Mouse (Mus musculus) T-helper 17 cell (primary cell): ENCODE data around the gene Lama2.

Experiments used
- in situ Hi-C, 2 experiments: fragments of 300-600 bp; cut with MboI, MseI; formaldehyde crosslinking; loops; 1 replicate in 1 of 2; 2 replicates in 1 of 2; pipeline ENCODE4 v1.15.1; 2025; ENCODE audit warnings: high pct_unique_total_duplicates in 2 of 2

The Lama2 gene

DNA sequence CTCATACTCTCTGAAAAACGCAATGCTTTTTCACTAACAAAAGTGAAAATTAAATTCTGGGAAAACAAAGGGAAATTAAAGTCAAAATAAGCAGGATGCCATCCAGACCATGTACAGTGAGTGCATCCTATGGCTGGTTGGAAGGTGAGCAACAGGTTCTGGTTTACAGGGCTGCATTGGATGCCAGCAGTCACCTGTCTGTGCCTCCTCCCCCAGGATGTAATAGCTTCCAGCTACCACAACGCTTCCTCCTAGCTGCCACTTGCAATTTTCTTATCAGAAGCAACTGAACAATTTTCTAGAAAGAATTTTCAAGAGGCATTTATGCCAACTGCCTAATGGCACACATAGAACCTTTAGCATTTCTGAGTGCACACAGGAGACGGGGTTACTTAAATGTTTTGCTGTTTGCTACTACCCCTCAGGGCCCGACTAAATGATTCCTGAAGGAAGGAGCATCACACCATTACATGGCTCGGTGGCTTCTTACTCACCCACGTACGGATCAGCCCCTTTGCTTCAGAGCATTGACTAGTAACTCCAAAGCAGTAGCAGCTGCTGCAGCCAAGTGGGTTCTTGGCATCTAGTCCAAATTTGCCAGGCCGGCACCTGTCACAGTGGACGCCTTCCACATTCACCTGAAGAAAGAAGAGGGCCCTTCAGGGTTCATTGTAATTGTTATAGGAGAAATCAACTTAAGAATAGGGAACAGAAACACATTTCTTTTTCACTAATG lies 430.8 kb downstream of the Lama2 start:
- in situ Hi-C loops, result no loop called here

GRCm38 (mm10) chr10:27184185-27184584 lies 435.4 kb downstream of the Lama2 start:
- in situ Hi-C loops, result no loop called here

DNA sequence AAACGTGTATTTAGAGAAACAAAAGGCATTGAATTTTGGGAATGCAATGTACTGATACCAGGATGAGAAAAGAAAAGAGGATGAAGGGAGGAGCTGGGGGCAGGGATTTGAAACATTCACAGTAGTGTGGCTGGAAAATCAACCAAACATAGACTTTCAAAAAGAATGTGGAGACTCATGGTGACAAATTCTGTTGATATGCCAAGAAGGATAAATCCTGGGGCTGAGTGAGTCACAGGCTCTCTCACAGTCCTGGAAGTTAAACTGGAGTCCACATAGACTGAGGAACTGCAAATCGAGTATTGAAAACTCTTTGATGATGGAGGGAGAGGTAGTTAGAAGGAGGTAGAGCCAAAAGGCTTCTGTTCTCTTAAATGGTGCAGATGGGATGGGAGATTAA lies 445.3 kb downstream of the Lama2 start:
- in situ Hi-C loops, result no loop called here

DNA sequence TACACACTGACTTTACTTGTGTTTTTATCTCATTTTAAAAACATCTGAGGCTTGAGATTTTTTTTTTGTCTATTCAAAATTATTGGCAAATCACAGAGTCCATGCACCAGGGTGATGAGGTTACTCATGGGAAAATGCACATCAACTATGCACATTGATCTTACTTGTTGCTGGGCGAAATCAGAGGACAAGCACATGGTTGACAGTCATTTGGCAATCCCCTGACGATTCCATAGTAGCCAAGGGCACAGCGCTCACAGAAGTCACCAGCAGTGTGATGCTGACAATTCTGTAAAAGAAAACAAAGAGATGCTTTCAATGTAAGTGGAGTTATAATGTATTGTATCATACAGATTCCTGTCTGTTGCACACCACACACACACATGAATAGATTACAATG lies 454.8 kb downstream of the Lama2 start:
- in situ Hi-C loops, result loop anchor here in 1 of 2 experiments (10.0 kb wide), 1 partner anchor 1790 kb away; no protein-coding TSS in a partner anchor

DNA sequence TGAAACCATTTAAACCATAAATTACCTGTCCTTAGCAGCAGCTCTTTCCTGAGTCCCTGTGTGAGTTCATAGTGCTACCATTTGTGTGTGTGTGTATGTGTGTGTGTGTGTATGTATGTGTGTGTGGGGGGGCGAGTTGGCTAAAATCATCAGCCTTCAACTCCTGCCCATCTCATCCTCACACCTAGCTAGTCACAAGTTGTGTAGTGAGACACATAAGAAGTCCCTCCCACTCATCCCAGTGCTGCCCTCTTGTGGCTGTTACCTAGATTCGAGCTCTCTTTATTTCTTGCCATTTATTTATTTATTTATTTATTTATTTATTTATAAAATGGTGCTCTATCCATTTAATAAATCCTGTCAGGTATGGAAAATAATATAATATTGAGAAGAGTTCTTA lies 457.2 kb downstream of the Lama2 start:
- in situ Hi-C loops, result loop anchor here in 1 of 2 experiments (10.0 kb wide), 1 partner anchor 1792 kb away; no protein-coding TSS in a partner anchor

- in situ Hi-C loops, result loop anchor here in 1 of 2 experiments (10.0 kb wide), 1 partner anchor 1405 kb away; no protein-coding TSS in a partner anchor
These were observed 469.3 kb downstream of the Lama2 start for GRCm38 (mm10) chr10:27150220-27150619.

- in situ Hi-C loops, result no loop called here
These were observed 479.1 kb downstream of the Lama2 start for GRCm38 (mm10) chr10:27140422-27140821.

DNA sequence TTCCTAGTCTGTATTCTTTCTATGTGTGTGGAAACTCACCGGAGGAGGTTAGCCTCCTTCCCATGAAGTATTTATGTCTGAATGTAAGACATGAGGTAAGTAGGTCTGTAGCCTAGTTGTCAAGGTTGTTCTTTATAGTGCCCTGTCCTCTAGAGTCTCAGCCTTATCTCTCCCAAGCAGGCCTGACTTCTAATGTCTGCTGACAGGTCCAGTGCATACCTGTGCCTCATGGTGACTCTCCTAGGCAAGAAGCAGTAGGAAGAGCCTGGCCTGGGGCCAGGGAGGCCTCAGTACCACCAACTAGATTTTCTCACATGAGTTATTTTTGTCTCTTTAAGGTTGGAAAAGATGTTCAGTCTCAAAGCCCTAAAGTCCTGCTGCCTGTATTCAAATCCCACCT lies 483.8 kb downstream of the Lama2 start:
- in situ Hi-C loops, result no loop called here

- in situ Hi-C loops, result no loop called here
These were observed 486.4 kb downstream of the Lama2 start for GRCm38 (mm10) chr10:27133135-27133534.

- in situ Hi-C loops, result no loop called here
These were observed 492.1 kb downstream of the Lama2 start for GRCm38 (mm10) chr10:27127454-27127853.

DNA sequence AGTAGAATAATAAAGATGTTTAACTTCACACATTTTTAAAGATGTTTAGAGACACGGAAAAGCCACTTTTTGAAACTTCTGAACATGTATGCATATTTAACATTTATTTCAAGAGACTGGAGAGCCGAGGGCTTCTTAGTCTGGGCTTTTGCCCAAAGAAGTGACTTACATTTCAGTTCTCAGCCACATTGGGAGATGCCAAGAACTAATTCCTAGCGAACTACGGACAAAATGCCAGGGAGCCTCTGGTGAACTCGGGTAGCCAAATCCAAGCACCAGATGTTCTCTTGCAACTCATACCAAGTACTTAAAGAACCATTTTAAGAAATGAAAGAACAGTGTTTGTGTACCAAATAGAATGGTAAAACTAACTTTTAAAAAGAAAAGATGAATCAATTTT lies 495.8 kb downstream of the Lama2 start:
- in situ Hi-C loops, result no loop called here

GRCm38 (mm10) chr10:27117815-27118214 lies 501.7 kb downstream of the Lama2 start:
- in situ Hi-C loops, result no loop called here

DNA sequence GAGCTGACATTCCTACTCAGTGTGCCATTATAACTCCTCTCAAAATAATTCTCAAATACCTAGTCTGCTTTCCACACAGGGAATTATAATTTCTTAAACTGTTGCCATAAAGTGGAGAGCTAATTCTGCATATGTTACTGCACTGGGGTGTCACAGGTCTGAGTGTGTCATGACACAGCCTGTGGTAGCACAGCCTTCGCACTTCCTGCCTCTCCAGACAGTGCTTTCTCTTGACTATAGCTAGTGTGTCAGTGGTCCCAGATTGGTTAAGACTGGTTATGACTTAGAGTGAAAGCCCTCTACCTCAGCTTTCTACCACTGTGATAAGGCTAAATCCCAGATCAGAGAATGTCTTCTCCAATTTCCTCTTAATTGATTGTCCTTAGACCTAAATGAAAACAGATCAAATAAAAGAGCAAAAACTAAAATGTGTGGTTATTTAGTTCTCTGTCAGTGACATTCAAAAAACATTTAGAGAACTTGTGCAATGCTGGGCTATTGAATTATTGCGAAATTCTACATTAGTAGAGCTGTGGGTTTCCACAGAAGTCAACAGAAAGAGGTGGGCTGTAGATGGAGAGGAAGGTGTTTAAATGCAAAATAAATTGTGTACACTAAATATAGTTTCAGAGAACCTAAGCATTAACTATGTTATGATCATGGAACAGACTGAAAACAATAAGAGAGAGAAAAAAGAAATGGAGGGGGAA lies 502.5 kb downstream of the Lama2 start:
- in situ Hi-C loops, result no loop called here

DNA sequence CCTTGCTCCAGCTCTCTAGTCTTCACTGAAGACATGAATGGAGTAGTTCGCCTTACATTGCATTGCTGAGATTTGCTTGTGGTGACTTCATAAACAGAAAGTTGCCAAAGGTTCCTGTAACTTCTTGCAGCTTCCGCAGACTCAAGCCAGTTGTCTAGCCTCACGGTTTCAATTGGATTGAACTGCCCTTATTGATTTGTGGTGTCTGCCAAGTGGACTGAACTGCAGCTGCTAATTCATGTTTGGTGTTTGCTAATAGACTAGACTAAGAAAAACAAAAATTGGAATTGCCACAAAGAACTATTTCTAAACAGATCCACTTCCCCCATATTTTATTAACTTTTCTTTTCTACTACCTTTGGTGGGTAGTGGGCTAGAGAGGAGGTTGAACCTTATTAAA lies 505.4 kb downstream of the Lama2 start:
- in situ Hi-C loops, result no loop called here

- in situ Hi-C loops, result no loop called here
These were observed 515.7 kb downstream of the Lama2 start for GRCm38 (mm10) chr10:27103811-27104210.

DNA sequence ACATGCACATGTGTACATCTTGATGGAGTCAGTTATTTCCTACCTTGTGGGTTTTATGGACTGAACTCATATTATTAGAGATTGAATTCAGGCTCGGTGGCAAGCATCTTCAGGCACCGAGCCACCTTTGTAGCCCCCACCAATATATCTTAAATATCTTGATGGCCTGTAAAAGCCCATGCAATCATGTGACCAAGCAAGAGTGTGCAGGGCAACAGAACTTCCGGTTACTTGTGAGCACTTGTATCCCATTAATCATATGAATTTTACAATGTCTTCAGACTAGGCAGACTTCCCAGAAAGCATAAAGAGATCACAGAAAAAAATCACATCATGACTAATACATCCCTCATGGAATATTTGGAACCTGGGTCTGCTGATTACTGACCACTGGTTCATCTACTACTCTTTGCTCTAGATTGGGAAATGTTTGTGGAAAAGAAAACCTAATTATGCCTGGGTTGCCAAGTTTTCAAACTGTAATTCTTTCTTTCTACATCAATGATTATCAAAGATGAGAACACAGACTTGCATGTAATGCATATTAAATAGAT lies 517.7 kb downstream of the Lama2 start:
- in situ Hi-C loops, result no loop called here

DNA sequence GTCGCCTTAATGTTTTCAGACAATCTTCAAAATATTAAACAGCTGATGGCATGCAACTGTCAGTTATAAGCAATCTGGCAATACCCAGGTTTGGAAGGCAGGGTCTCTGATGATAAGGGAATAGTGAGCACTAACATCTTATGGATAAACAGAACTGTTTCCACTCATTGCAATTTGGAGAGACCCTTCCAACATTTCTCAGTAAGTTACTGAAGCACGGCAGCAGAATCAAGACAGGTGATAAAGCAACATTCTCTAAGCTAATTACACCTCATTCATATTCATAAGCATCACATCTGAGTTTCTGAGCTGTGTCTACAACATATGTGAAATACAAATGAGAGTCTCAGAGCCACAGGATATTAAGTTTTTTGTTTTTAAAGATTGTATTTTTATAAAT lies 542.4 kb downstream of the Lama2 start:
- in situ Hi-C loops, result no loop called here

DNA sequence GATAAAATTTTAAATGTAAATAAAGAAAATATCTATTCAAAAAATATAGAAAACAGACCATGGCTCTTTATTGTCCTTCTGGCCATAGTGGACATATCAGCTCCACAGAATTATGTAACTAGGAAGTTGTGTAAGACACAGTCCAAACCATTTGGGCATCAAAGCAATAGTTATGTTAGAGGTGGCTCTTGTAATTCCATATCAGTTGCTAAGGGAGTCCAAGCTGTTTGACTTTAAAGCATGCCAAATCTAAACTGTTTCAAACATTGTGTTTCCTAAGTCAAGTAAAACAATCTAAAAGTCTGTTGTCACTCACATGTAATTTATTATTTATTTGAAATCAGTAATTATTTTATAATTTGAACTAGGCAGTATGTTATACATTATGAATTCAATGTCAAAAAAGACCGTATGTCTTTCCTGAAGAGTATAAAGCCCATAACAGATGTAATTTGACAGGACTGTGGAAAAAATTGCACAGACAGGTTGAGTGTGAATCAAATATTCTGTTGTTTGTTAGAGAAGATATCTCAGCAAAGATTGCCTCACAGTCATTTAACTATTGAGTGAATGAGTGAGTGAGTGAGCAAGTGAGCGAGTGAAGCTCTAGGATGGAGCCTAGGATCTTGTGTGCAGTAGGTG lies 550.6 kb downstream of the Lama2 start:
- in situ Hi-C loops, result no loop called here

DNA sequence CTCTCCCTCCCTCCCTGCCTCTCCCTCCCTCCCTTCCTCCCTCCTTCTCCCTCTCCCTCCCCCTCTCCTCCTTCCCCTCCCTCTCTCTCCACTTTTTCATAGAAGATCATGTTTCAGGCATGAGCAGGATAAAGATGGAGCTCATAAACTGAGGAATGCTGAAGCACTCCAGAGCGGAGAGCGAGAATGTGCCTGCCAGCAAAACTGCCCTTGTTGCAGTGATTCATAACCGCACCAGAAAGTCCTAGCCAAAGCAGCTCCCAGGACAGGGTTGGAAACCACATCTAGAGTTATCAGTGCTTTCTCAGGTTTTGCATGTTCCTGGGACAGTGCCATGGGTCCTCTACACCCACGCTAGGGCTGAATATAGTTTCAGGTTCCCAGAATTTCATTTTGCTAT lies 555.9 kb downstream of the Lama2 start:
- in situ Hi-C loops, result no loop called here

GRCm38 (mm10) chr10:27054488-27054887 lies 565.1 kb downstream of the Lama2 start:
- in situ Hi-C loops, result no loop called here

DNA sequence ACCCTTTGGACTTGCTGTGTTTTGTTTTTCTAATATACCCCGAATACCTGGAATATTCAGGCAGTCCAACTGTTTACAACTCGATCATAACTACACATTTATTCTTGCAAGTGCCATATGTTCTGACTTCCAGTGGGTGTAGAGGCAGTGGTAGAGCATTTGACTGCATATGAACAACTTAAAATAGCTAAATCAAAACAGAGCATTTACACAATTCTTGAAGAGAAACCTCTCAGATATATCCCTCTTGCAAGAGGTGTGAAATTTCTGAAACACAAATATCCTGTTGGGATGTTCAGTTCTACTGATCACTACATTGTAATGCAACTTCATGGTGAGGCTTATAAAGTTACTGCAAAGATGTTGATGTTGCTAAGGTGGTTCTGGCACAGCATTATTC lies 572.4 kb downstream of the Lama2 start:
- in situ Hi-C loops, result no loop called here

- in situ Hi-C loops, result no loop called here
These were observed 577.7 kb downstream of the Lama2 start for GRCm38 (mm10) chr10:27041812-27042211.
